Mouse (Mus musculus): ENCODE results near the gene Iqcn.
A peak's percentile ranks its signal among the peaks of the same experiment; 100 is the strongest.

The Iqcn gene

DNA sequence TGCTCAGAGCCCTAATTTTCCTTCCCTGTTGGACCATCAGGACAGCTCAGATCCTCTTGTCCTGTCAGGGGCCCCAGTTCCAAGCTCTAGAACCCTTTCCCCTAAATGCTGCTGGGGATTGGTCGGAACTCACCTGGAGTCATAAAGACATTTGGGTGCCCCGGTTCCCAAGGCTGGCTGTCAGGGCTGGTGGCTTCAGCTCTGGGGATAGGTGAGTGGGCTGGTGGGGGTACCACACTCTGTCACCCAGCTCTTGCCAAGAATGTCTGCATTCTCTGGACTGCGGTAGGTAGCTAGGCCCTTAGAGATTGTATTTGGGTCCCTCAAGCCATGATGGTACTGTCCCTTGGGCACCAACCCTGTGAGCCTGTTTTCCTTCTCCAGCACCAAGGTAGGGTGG lies at the start of gene Iqcn:
Gene Iqcn (plus strand): TSS at position 171 of the 400 bp plus-strand sequence.
- DNase-seq, result no peak

DNA sequence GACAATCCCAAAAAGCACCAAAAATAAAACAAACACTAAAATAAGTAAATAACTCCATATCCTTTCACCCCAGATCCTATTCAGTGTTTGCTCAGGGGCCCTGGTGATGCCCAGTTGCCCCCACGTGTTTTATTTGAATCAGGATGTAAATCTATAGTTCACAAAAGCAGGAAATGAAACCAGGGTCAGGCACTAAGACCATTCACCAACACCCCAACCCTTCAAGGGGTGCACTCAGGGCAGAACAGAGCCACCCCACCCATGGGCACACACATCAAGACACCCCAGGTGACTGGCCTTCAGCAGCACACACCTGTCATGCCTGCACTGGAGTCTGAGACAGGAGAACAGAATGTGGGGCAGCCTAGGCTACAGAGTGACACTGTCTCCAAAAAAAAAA lies 49.1 kb upstream of the Iqcn start:
- no peak for DNase-seq

DNA sequence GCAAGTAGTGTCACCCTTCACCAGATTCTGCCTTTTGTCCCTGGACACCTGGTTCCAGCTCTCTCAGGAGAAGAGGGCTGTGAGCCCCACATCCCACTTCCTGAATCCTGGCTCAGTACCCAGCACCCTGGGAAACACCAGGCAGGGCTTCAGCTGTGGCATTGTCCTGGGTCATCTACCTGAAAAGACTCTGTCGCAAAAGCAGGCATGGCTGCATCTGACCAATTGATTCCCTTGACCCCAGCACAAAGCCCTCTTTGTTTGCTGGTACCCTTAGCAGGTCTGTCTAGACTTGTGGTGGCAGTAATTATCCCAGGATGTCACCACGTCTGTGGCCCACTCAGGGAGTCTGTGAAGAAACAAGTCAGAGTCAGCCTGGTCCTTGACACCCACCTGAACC lies 47.8 kb upstream of the Iqcn start:
- no peak for DNase-seq

DNA sequence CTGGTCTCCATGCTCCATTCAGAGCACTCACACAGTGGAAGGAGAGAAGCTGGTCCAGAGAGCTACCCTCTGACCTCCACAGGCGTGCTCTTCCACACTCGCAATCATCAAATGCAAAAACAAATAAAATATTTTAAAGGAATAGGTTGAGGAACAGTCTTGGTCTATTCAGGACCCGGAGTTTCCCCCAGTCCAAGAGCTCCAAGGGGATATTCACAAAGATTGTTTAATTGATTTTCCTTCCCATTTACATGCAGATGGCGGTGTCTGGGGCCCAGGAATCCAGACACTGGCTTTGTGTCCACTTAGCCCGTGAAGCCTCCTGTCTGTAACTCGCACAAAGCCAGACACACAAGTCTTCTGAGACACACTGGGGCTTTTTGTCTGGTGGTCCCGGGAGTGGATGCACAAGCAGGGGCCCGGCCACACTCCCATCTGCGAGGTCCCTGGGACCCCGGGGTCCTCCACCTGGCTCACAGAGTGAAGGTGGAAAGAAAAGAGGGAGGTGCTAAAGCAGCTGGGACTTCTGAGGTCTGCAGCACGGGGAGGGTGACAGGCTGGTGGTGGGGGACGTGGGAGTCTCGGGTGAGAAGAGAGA lies 47.0 kb upstream of the Iqcn start:
- DNase-seq, result no peak

DNA sequence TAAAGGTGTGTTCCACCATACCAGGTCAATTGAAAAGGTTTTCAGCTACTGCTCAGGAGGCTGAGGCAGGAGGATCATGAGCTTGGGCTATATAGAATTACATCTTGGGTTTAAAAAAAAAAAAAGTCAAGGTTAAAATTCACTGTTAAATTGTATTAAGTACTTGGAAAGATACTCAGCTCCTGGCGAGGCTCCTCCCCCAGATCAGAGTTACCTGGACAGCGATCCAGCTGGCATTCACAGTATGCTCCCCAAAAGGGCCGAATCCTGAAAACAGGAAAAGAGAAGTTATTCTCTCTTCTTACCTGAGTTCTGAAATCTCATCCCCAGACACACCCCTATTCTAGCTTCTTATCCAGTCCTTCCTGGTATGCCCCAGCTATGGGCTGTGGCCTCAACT lies 46.0 kb upstream of the Iqcn start:
- DNase-seq, result no peak

DNA sequence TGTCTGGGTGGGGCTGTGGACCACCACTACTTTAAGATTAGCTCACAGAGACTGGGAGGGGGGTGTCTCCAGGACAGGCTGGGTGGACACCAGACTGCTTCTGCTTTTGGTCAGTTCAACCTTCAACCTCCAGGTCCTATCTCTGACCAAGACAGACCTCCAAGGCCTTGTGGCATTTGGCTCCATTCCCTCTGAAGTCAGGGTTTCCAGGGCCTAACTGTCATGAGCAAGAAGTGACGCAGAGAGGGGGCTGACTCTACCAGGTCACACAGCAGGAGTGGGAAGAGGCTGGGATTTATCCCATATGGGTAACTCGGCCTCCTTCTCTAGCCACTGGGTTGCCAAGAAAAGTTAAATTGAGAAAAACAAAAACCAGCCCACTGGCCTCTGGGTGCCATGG lies 45.5 kb upstream of the Iqcn start:
- DNase-seq, result no peak

DNA sequence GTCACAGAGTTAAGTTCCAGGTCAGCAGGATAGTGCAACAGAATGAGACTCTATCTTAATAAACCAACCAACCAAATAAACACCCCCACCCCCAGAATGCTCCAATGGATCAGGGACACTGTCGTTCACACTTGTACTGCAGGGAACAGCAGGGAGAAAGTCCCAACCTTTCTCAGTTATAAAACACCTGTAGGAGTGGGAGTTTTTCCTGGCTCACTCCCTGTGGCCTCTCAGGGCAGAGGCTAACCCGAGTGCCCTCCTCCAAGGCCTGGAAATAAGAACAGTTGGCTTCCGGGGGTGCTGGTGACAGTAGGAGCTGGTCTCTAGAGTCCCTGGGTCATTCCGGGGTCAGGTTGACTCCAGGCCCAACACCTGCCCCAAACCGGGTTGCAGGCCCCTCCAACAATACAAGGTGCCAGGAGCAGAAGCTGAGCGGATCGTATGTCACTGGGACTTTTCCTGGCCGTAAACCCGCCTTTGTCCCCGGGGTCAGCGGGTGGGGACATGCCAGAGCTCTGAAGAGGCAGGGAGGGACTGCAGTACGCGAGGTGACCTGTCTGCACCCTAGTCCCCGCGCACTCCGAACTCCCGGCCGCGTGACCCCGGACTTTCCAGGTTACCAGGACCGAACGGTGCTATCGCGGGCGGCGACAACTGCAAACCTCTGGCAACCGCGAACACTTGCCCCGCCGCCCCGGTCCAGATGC lies 44.2 kb upstream of the Iqcn start:
- DNase-seq, result no peak

DNA sequence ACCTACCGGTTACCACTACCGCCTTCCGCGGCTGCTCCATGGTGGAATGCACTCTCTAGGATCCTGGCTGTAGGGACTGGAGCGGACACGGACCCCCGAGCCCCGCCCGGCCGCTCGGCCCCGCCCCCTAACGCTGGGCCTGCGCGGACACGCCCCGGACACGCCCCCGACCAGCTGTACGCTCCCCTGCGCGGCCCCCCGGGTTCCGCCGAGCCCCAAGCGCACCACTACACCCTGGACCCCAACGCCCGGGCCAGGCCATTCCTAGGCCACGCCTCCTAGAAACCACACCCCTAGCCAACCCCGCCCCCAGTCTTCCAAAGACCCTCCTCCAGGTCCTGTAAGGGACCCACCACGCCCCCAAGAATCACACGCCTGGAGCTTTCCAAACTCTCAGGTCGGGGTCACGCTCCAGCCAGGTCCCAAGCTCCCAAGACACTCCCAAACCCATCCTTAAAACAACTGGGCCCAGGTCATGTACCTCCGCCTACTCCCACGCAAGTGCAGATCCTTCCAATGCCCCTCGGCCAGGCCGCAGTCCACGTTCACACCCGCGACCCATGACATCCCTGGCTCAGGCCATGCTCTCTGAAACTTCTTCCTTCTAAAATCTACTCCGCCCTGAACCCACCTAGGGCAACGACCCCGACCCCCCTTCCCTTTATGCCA lies 43.5 kb upstream of the Iqcn start:
- DNase-seq, result peak; percentile 66 to 83

DNA sequence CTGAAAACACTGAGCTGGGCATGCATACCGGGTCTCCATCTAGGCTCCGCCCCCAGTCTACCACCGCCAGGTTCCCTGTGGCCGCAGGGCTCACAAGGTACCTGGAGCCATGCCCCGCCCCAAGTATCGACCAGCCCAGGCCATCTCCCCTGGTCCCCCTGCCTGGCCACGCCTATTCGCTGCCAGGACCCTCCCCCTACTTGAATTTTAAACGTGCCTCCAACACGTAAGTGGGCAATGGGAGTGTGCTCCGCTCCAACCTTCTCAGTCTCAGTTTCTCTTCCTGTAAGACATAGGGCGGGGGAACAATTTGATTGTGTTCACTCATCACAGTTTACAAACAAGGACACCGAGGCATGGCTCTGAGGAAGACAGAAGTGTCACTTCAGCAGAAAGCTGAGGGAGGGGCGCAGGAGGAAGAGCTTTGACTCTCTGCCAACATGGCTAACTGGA lies 43.0 kb upstream of the Iqcn start, which contains the start of gene Pgpep1:
Gene Pgpep1 (minus strand): TSS at position 116 of the 453 bp plus-strand sequence.
- DNase-seq, result peak in 1 of 2 experiments; percentile 34

DNA sequence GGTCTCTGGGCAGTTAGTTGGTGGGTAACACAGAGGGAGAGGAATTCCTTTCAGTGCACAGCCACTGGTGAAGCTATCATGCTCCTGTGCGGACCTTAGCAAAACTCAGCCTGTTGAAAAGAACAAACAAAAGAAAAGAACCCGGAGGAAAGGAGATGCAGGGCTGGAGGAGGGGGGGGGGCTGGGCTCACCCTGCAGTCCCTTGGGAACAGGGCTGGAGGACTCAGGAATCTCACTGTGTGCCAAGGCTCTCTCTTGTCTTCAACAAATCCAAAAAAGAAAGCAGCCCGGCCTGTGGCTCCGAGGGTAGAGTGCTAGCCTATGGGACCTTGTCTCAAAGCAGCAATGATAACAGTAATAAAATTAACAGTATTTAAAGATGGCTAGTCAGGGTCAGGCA lies 39.6 kb upstream of the Iqcn start:
- no peak for DNase-seq

DNA sequence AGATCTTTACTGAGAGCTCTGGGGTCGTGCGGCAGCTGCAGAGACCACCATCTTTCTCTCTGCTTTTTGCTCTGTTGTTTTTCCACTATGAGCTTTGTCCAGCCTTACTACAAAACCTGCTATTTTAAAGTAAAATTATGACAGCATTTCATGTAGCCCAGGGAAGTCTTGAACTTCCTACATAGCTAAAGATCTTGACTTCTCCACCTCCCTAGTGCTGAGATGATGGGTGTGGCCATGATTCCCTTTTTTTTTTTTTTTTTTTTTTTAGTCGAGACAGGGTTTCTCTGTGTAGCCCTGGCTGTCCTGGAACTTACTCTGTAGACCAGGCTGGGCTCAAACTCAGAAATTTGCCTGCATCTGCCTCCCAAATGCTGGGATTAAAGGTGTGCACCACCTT lies 38.6 kb upstream of the Iqcn start:
- no peak for DNase-seq

DNA sequence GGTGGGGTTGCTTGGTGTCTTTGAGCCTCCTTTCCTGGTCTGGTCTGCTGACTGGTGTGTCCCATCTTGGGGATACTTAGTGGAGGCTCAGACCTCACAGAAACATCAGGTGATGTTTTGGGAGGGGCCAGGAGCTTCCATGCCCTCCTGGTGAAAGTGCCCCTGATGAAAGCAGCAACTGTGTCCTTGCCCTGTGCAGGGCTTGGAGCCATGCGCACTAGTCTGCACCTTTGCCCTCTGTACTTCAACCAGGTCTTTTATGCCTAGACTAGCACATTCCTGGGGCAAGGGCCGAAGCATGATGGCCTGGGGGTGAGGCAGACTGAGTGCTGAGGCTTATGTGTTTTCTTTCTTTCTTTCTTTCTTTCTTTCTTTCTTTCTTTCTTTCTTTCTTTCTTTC lies 37.7 kb upstream of the Iqcn start:
- DNase-seq, result no peak

DNA sequence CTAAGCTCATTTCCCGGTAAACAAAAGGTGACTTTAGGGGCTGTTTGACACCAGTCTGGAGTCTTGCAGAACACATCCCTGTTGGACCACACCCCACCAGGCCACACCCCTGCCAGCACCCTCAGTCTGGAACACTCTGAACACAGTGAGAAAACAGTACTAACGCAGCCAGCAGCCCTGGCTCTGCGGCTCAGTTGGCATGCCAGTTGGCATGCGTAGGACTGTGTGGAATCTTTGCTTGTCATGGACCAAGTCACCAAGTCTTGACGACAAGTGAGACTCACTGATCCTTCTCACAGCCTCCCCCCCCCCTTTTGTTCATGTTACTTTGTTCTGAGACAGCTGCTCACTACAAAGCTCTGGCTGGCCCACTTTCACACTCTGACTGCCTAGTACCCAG lies 36.2 kb upstream of the Iqcn start:
- DNase-seq, result no peak

DNA sequence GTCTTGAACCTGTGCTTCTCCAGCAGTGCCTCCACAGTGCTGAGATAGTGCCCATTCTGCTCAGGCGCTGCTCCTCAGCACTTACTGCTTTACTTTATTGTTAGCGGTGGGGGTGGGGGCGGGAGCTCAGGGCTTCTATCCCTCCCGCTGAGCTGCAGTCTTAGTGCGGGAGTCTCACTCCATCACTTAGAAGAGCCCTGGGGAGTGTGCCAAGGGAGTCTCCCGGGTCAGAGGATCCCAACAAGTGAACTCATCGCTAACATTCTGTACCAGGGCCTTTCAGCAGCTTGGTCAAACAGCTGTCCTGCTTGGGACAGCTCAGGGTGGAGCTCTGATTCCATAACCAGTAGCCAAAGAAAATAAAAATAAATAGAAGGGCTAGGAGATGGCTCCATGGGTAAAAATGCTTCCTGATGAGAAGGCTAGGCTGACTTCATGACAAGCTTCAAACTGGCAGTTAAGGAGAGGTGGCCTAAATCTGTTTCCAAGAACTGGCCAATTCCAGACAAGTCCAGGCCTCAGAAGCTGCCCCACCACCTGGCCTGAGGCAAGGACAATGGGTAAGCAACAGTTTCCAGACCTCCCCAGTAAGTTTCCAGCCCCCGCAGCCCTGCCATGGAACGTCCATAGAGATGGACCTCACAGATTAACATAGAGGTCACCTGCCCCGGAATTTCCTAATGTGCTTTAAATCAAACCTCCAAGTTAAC lies 31.5 kb upstream of the Iqcn start:
- no peak for DNase-seq

DNA sequence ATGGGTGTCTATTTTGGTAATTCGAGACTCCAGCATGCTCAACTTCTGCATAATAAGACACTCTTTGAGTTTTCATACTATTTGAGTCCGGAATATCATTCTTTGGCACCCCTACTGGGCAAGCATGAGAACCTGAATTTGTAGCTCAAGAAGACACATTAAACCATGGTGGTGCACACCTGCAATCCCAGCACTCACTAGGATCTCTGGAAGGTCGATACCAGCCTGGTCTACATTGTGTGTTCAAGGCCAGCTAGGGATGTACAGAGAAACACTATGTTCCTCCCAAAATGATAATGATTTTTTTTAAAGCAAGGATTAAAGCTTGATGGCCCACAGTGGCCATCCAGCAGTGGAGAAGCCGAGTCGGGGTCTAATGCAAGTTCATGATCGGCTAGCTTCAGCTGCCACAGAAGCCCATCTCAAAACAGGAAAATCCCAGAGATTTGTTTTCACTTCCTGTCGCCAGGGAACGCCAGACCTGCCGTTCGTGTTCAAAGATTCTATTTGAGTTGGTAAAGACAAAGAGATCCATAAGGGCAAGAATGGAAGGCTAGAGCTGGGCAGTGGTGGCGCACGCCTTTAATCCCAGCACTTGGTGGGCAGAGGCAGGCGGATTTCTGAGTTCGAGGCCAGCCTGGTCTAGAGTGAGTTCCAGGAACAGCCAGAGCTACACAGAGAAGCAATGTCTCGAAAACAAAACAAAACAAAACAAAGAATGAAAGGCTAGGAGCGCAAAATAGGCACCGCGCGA lies 30.8 kb upstream of the Iqcn start:
- no peak for DNase-seq

DNA sequence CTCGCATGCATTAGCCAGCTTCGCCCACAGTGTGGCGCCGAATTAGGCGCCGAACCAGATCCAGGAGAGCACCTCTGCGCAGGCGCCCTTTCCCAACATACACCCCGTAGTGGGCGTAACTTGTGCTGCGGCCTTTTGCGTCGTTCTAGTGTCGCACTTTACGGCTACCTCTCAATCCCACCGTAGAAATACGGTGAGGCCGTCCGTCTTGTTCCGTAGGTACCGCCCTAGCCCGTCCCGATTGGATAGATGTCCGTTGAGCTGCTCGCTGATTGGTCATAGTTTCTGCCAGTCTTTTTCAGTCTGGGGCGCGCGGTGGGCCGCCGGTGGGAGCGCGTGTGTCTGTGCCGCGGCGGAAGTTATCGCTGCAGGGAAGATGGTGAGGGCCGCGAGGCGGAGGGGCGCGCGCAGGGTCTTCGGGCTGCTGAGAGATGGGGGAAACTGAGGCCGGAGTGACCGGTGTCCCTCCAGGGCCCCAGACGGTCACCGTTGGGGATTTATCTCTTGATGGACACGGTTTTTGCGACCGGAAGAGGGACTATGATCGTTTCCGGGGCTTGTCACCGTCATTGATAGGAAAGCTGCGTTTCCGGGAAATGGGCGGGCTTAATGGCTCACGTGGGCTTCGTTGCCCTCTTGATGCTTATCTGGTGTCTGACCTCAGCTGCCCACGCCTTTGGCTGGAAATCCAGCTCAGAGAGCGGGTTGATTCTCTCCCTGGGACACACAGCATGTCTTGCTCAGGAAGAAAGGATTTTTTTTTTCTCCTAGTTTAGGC lies 30.0 kb upstream of the Iqcn start, which contains the start of gene Lsm4:
Gene Lsm4 (plus strand): TSS at position 170 of the 778 bp plus-strand sequence.
- peak; percentile 96 to 100 for DNase-seq

DNA sequence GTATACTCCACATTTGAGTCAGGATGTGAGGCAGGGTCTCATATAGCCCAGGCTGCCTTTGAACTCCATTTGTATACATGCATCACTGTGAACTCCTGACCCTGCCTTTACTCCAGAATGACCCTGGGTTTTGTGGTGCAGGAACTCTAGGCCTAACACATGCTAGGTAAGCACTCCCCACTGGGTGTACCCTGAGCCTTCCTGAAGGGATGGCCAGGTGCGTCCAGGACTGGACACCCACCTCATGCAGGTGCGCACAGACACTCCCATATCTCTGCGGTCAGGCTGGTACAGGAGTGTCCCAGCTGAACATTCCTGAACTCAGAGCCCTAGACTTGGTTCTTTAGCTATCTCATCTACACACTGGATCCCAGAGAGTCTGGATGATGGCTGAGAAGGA lies 29.1 kb upstream of the Iqcn start:
- no peak for DNase-seq

DNA sequence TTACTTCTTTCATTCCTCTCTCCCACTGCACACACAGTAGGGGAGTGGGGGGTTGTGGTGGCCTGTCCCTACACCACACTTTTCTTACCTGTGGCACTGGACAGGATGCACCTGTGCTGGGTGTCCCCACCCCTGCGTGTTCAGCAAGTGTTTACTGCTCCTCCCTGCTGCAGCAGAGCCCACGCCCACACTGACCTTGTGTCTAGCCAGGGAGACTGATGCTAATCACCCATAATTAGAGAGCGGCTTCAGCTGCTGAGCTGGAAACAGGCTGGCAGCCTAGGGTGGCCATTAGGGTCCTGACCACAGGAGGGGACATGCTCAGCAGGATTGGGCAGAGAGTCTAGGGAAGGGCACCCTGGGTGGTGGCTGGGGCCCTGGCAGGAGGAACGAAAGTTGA lies 28.5 kb upstream of the Iqcn start:
- DNase-seq, result peak in 1 of 2 experiments; percentile 33

DNA sequence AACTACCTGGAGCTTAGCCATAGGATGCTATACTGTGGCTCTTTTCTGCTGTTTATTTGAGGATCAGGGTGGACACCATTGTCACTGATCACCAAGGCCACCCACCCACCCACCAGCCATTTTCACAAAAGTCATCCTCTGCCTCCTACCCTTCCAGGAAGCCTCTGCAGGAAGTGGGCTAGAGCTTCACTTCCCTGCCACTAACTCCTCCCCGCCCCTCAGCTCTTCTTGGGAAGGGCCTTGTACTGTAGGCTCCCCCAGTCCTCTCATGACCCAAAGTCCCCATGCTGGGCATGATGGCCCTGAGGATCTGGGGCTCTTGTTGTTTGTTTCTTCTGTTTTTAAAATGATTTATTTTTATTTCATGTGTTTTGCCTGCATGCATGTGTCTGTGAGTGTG lies 27.9 kb upstream of the Iqcn start:
- no peak for DNase-seq

DNA sequence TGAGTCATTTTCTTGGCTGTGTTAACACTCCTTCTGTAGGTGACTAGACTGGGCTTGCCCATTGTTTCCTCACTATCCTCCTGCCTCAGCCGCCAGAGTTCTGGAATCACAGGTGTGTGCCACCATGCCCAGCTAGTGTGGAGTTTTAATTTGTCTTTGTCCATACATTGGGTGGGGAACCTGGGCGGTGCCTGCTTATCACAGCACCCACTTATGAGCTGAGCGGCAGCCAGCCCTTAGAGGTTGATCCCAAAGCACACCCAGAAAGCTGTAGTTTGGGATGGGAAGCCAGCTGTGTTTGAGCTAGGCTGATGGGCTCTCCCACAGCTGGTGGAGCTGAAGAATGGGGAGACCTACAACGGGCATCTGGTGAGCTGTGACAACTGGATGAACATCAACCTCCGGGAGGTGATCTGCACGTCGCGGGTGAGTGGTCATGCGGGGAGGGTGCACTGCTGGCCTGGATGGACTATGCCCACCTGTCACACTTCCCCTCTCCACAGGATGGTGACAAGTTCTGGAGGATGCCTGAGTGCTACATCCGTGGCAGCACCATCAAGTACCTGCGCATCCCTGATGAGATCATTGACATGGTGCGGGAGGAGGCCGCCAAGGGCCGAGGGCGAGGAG lies 25.7 kb upstream of the Iqcn start:
- no peak for DNase-seq

DNA sequence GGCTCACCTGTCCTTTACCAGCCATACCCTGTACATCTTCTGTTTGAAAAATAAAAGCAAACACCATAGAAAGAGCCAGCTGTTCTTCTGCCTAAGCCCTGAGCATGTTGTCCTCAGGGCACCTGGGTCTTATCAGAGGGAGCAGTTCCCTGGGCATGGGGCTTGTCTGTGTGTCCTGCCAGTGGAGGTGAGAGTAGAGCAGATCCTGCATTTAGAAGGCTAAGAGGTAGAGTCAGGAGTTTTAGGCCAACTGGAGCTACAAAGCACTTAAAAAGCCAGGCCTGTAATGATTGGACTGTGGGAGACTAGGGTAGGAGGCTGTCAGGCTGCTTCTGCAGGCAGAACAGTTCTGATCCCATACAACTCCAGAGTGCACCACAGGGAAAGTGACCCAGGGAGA lies 24.6 kb upstream of the Iqcn start:
- no peak for DNase-seq

Data from cerebellum, postnatal 25 days (tissue).